14 mouse cellular contexts compared by ENCODE assay signal in the genomic region with DNA sequence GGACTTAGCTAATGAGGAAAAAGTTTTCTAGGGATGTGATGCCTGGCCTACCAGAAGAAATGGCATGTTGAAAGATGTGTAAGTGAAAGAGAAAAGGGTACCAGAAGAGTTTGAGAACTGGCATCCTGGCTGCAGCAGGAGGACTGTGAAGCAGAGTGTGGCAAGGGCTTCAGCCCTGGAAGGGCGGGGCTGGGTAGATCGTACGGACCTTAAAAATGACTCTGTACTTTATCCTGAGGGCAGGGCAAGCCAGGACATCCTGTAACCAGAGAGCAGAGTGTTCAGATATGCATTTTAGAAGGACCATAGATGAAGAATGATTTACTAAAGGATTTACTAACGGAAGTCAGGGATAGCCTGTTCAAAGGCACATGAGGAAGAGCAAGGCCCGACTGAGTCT.
"Had no signal": no experiment of that assay in that cellular context is flagged by ENCODE, and none has a peak within 500 bp of the region (broad histone marks: within the 10 kb centered on the region; RNA-seq: fewer than 3 reads in every experiment).

No protein-coding gene starts in this region.

- H3K4me3 ChIP-seq: layer of hippocampus, adult 2 months; limb, embryonic 13.5 days; midbrain, embryonic 12.5 days; neural tube, embryonic 13.5 days; stomach, embryonic 15.5 days had no signal

- H3K27me3 ChIP-seq: midbrain, embryonic 12.5 days; neural tube, embryonic 13.5 days; stomach, embryonic 15.5 days had no signal

- H3K4me1 ChIP-seq: midbrain, embryonic 12.5 days; stomach, embryonic 15.5 days had no signal

- H3K4me2 ChIP-seq: limb, embryonic 13.5 days; midbrain, embryonic 12.5 days; neural tube, embryonic 13.5 days; stomach, embryonic 15.5 days had no signal

- H3K9me3 ChIP-seq: limb, embryonic 13.5 days; midbrain, embryonic 12.5 days; neural tube, embryonic 13.5 days; stomach, embryonic 15.5 days had no signal

- DNase-seq: kidney, adult 9 months; kidney, postnatal 4 days; left cerebral cortex, postnatal 4 days; lung, adult 18-20 months; retina, postnatal 1 day; right cerebral cortex, postnatal 4 days had no signal

- ATAC-seq: midbrain, embryonic 16.5 days had no signal

- H3K36me3 ChIP-seq: limb, embryonic 13.5 days; midbrain, embryonic 12.5 days; neural tube, embryonic 13.5 days; stomach, embryonic 15.5 days had no signal

- H3K9ac ChIP-seq: limb, embryonic 13.5 days; liver, embryonic 14.5 days; midbrain, embryonic 12.5 days; neural tube, embryonic 13.5 days; stomach, embryonic 15.5 days had no signal

- H3K27ac ChIP-seq: kidney, postnatal 0 days; layer of hippocampus, adult 2 months; limb, embryonic 13.5 days; liver, embryonic 14.5 days; midbrain, embryonic 12.5 days; neural tube, embryonic 13.5 days; stomach, embryonic 15.5 days had no signal
